Mouse (Mus musculus) ES-E14 (cell line): ENCODE measurements around the gene Slc25a22. TPM values are rescaled to one million over a fixed set of nuclear protein-coding genes. Genes with fewer than 3 reads are reported as not detected.

Source experiments
- DNase-seq: peaks from one replicate; pipeline ENCODE4 v3.0.0-alpha.2; 2013; ENCODE audit warnings: low read depth, low spot score
- H3K27ac ChIP-seq: 2 replicates; pipeline ENCODE4 v1.5.1; 2012; ENCODE audit warnings: low read depth, mild to moderate bottlenecking, low read length, moderate library complexity, mixed read lengths; ENCODE audit not compliant: poor library complexity, insufficient read depth, severe bottlenecking
- H3K36me3 ChIP-seq: 2 replicates; pipeline ENCODE4 v1.6.1; 2012; ENCODE audit warnings: mild to moderate bottlenecking, low read length, moderate library complexity, mixed read lengths; ENCODE audit not compliant: control insufficient read depth, poor library complexity, insufficient read depth, severe bottlenecking
- H3K4me1 ChIP-seq, 2 experiments: fragments of 150-350 bp in 1 of 2; sonication (generic) in 1 of 2; 2 replicates each; pipeline ENCODE4 v1.6.1; 2012; ENCODE audit warnings: low read length in 2 of 2, mild to moderate bottlenecking in 1 of 2, mixed read lengths in 1 of 2; ENCODE audit not compliant: control insufficient read depth in 2 of 2, insufficient read depth in 2 of 2, poor library complexity in 1 of 2
- H3K4me3 ChIP-seq, 2 experiments: fragments of 150-350 bp in 1 of 2; sonication (generic) in 1 of 2; 2 replicates each; pipeline ENCODE4 v1.5.1; 2012; ENCODE audit warnings: low read length in 2 of 2, low read depth in 1 of 2, mild to moderate bottlenecking in 1 of 2, mixed read lengths in 1 of 2; ENCODE audit not compliant: insufficient read depth in 1 of 2, poor library complexity in 1 of 2, severe bottlenecking in 1 of 2
- H3K9ac ChIP-seq: 2 replicates; pipeline ENCODE4 v1.6.1; 2012; ENCODE audit warnings: low read depth, mild to moderate bottlenecking, low read length, mixed read lengths; ENCODE audit not compliant: poor library complexity, insufficient read depth, severe bottlenecking
- H3K9me3 ChIP-seq: fragments of 150-350 bp; sonication (generic); 2 replicates; pipeline ENCODE4 v1.6.1; 2012; ENCODE audit warnings: low read depth, mild to moderate bottlenecking, low read length; ENCODE audit not compliant: control insufficient read depth, insufficient read depth
- CHD2 ChIP-seq: IDR thresholded peaks from 2 replicates; pipeline ENCODE4 v1.6.1; 2014; ENCODE audit warnings: mild to moderate bottlenecking, low read depth, low read length, inconsistent platforms
- HCFC1 ChIP-seq: IDR thresholded peaks from 2 replicates; pipeline ENCODE4 v1.6.1; 2012; ENCODE audit warnings: low read length, inconsistent platforms, borderline replicate concordance; ENCODE audit not compliant: insufficient read depth
- MAFK ChIP-seq: IDR thresholded peaks from 2 replicates; pipeline ENCODE4 v1.6.1; 2014; ENCODE audit warnings: mild to moderate bottlenecking, low read depth, low read length, inconsistent platforms; ENCODE audit not compliant: insufficient read depth
- ZC3H11A ChIP-seq: IDR thresholded peaks from 2 replicates; pipeline ENCODE4 v1.6.1; 2012; ENCODE audit warnings: low read depth, mild to moderate bottlenecking, inconsistent platforms, low read length, borderline replicate concordance
- ZNF384 ChIP-seq: IDR thresholded peaks from 2 replicates; pipeline ENCODE4 v1.6.1; 2012; ENCODE audit warnings: low read depth, low read length, inconsistent platforms
- in situ Hi-C, 2 experiments: fragments of 600-800 bp; cut with MboI; formaldehyde crosslinking; loops; one replicate each; pipeline ENCODE4 v1.15.1; 2025; ENCODE audit warnings: low sequenced_read_pairs in 2 of 2, inconsistent platforms in 1 of 2; ENCODE audit not compliant: unreplicated experiment in 2 of 2
- total RNA-seq: library from RNA; depleted of rRNA; stranded (reverse); fragments of 300-350 nt; gene quantifications from 2 replicates; pipeline ENCODE4 v1.2.3, GENCODE M21; 2012

Gene Slc25a22
- total RNA-seq, 1 experiment, result 16.2 TPM

DNA sequence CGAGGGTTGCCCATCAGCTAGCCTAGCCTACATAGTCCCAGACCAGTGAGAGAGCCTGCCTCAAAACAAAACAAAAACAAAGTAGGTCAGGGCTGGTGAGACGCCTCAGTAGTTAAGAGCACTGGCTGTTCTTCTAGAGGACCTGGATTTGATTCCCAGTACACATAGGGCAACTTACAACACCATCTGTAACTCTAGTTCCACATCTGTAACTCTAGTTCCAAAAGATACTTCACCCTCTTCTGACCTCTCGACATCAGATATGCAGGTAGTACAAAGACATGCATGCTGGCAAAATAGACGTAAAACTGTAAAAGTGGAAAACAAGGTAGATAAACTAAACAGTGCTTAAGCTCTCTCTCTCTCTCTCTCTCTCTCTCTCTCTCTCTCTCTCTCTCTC is 13.9 kb downstream of the Slc25a22 start:
- no peak for DNase-seq
- H3K4me3 ChIP-seq, result no peak overlapping the region
- no peak overlapping the region for H3K9ac ChIP-seq
- H3K36me3 ChIP-seq, result no peaks in the 10 kb centered on the region
- in situ Hi-C loops, result no loop called here
- no peaks in the 10 kb centered on the region for H3K9me3 ChIP-seq
- no peak for TF ChIP-seq CHD2
- no peak for TF ChIP-seq ZC3H11A
- no peak for TF ChIP-seq HCFC1
- TF ChIP-seq MAFK, result no peak
- TF ChIP-seq ZNF384, result no peak
- no peak overlapping the region for H3K27ac ChIP-seq
- peaks cover 1 to 8% of the 10 kb centered on the region in 2 experiments; a peak in 2 of 4 replicates for H3K4me1 ChIP-seq

- no peak for DNase-seq
- H3K9me3 ChIP-seq, result no peaks in the 10 kb centered on the region
- in situ Hi-C loops, result no loop called here
- H3K4me3 ChIP-seq, result no peak overlapping the region
- H3K4me1 ChIP-seq, result peaks cover 7 to 10% of the 10 kb centered on the region in 2 experiments; a peak in 3 of 4 replicates
- H3K36me3 ChIP-seq, result no peaks in the 10 kb centered on the region
- no peak overlapping the region for H3K27ac ChIP-seq
- TF ChIP-seq ZNF384 (no peak), CHD2 (no peak), MAFK (no peak), ZC3H11A (no peak), HCFC1 (no peak)
- no peak overlapping the region for H3K9ac ChIP-seq
Observed at GRCm38 (mm10) chr7:141420030-141420702, 17.5 kb downstream of the Slc25a22 start.

- in situ Hi-C loops, result no loop called here
- TF ChIP-seq HCFC1 (no peak), ZNF384 (no peak), CHD2 (no peak), MAFK (no peak), ZC3H11A (no peak)
- no peak overlapping the region for H3K9ac ChIP-seq
- no peaks in the 10 kb centered on the region for H3K36me3 ChIP-seq
- no peak for DNase-seq
- no peaks in the 10 kb centered on the region for H3K9me3 ChIP-seq
- no peak overlapping the region for H3K4me3 ChIP-seq
- peaks cover 7 to 11% of the 10 kb centered on the region in 2 experiments; a peak in 3 of 4 replicates for H3K4me1 ChIP-seq
- no peak overlapping the region for H3K27ac ChIP-seq
Observed at GRCm38 (mm10) chr7:141418970-141419369, 18.7 kb downstream of the Slc25a22 start.

- Histone ChIP-seq H3K9ac (no peak overlapping the region), H3K4me1 (peaks cover 7 to 11% of the 10 kb centered on the region in 2 experiments; a peak in 3 of 4 replicates), H3K36me3 (no peaks in the 10 kb centered on the region), H3K27ac (no peak overlapping the region), H3K9me3 (no peaks in the 10 kb centered on the region), H3K4me3 (no peak overlapping the region)
- DNase-seq, result no peak
- no peak for TF ChIP-seq CHD2
- no peak for TF ChIP-seq ZC3H11A
- no peak for TF ChIP-seq HCFC1
- TF ChIP-seq MAFK, result no peak
- no peak for TF ChIP-seq ZNF384
- in situ Hi-C loops, result no loop called here
Observed at GRCm38 (mm10) chr7:141417731-141418681, 19.7 kb downstream of the Slc25a22 start.
